Mouse (Mus musculus): ENCODE data around the gene Zfp410. TPM values are rescaled to one million over a fixed set of nuclear protein-coding genes. Genes with fewer than 3 reads are reported as not detected.

Gene Zfp410
- polyA plus RNA-seq, 1 experiment, result 23.5 TPM

GRCm38 (mm10) chr12:84388774-84389400 lies 72.2 kb downstream of the Zfp410 start:
- Histone ChIP-seq H3K79me2 (ENCODE audit: control insufficient read depth, insufficient read depth) (no peaks in the 10 kb centered on the region), H3K27me3 (ENCODE audit: control insufficient read depth, insufficient read depth, insufficient read length) (no peaks in the 10 kb centered on the region), H3K36me3 (ENCODE audit: control insufficient read depth, insufficient read depth) (no peaks in the 10 kb centered on the region), H3K4me3 (ENCODE audit: insufficient read depth, poor library complexity, severe bottlenecking) (no peak overlapping the region), H3ac (ENCODE audit: control insufficient read depth, insufficient read length, low read depth) (no peak overlapping the region), H3K79me3 (ENCODE audit: low read depth) (no peaks in the 10 kb centered on the region)
- TF ChIP-seq MYOG (IDR thresholded peaks at IDR 0.05; ENCODE audit: control insufficient read depth, extremely low read depth, insufficient read length) (no peak), USF1 (IDR thresholded peaks at IDR 0.05; ENCODE audit: low read depth) (no peak), FOSL1 (IDR thresholded peaks at IDR 0.05; ENCODE audit: insufficient read depth, low read length, poor library complexity, severe bottlenecking) (no peak), CTCF (IDR thresholded peaks at IDR 0.05; ENCODE audit: control insufficient read depth, insufficient read depth, insufficient read length) (no peak)

- no peaks in the 10 kb centered on the region for H3K79me3 ChIP-seq (ENCODE audit: low read depth)
- no peaks in the 10 kb centered on the region for H3K79me2 ChIP-seq (ENCODE audit: control insufficient read depth, insufficient read depth)
- H3K27me3 ChIP-seq (ENCODE audit: control insufficient read depth, insufficient read depth, insufficient read length), result no peaks in the 10 kb centered on the region
- TF ChIP-seq CEBPB (IDR thresholded peaks at IDR 0.05; ENCODE audit: low read depth) (no peak), CTCF (IDR thresholded peaks at IDR 0.05; ENCODE audit: control insufficient read depth, insufficient read depth, insufficient read length) (no peak), MAX (IDR thresholded peaks at IDR 0.05) (no peak), USF1 (IDR thresholded peaks at IDR 0.05; ENCODE audit: low read depth) (no peak), MYOD1 (IDR thresholded peaks at IDR 0.05; ENCODE audit: control insufficient read depth, insufficient read length, low read depth) (no peak), FOSL1 (IDR thresholded peaks at IDR 0.05; ENCODE audit: insufficient read depth, low read length, poor library complexity, severe bottlenecking) (no peak), MYOG (IDR thresholded peaks at IDR 0.05; ENCODE audit: control insufficient read depth, extremely low read depth, insufficient read length) (no peak)
- no peak overlapping the region for H3ac ChIP-seq (ENCODE audit: control insufficient read depth, insufficient read length, low read depth)
- H3K36me3 ChIP-seq (ENCODE audit: control insufficient read depth, insufficient read depth), result no peaks in the 10 kb centered on the region
- no peak overlapping the region for H3K4me3 ChIP-seq (ENCODE audit: insufficient read depth, poor library complexity, severe bottlenecking)
Measured at GRCm38 (mm10) chr12:84390336-84390735, 73.7 kb downstream of the Zfp410 start.

- Histone ChIP-seq H3K27me3 (ENCODE audit: control insufficient read depth, insufficient read depth, insufficient read length) (no peaks in the 10 kb centered on the region), H3K4me3 (ENCODE audit: insufficient read depth, poor library complexity, severe bottlenecking) (no peak overlapping the region), H3K79me3 (ENCODE audit: low read depth) (no peaks in the 10 kb centered on the region), H3K79me2 (ENCODE audit: control insufficient read depth, insufficient read depth) (no peaks in the 10 kb centered on the region), H3K36me3 (ENCODE audit: control insufficient read depth, insufficient read depth) (no peaks in the 10 kb centered on the region), H3ac (ENCODE audit: control insufficient read depth, insufficient read length, low read depth) (no peak overlapping the region)
- TF ChIP-seq USF1 (IDR thresholded peaks at IDR 0.05; ENCODE audit: low read depth), result no peak
- TF ChIP-seq CEBPB (IDR thresholded peaks at IDR 0.05; ENCODE audit: low read depth), result no peak
- TF ChIP-seq MAX (IDR thresholded peaks at IDR 0.05), result no peak
- no peak for TF ChIP-seq MYOD1 (IDR thresholded peaks at IDR 0.05; ENCODE audit: control insufficient read depth, insufficient read length, low read depth)
- no peak for TF ChIP-seq FOSL1 (IDR thresholded peaks at IDR 0.05; ENCODE audit: insufficient read depth, low read length, poor library complexity, severe bottlenecking)
- TF ChIP-seq MYOG (IDR thresholded peaks at IDR 0.05; ENCODE audit: control insufficient read depth, extremely low read depth, insufficient read length), result no peak
- no peak for TF ChIP-seq CTCF (IDR thresholded peaks at IDR 0.05; ENCODE audit: control insufficient read depth, insufficient read depth, insufficient read length)
Measured at GRCm38 (mm10) chr12:84392681-84393080, 76.0 kb downstream of the Zfp410 start.

Other genes with a start within 250 kb of the Zfp410 start
- gene Acot5, start 247.5 kb upstream of the Zfp410 start, polyA plus RNA-seq (2012; fragmentation: generic; extraction: Trizol), result not detected
- gene Acot6, start 216.2 kb upstream of the Zfp410 start, polyA plus RNA-seq (2012; fragmentation: generic; extraction: Trizol), result 0.25 TPM
- 4.7 TPM for gene Dnal1, start 202.5 kb upstream of the Zfp410 start, polyA plus RNA-seq (2012; fragmentation: generic; extraction: Trizol)
- 0.46 TPM for gene Pnma1, start 168.4 kb upstream of the Zfp410 start, polyA plus RNA-seq (2012; fragmentation: generic; extraction: Trizol)
- gene Elmsan1, start 98.0 kb upstream of the Zfp410 start, polyA plus RNA-seq (2012; fragmentation: generic; extraction: Trizol), result 6.5 TPM
- 13.3 TPM for gene Ptgr2, start 31.6 kb upstream of the Zfp410 start, polyA plus RNA-seq (2012; fragmentation: generic; extraction: Trizol)
- gene Coq6, start 44.8 kb downstream of the Zfp410 start, polyA plus RNA-seq (2012; fragmentation: generic; extraction: Trizol), result 32.7 TPM
- gene Fam161b, start 45.0 kb downstream of the Zfp410 start, polyA plus RNA-seq (2012; fragmentation: generic; extraction: Trizol), result 0.50 TPM
- gene Entpd5, start 92.2 kb downstream of the Zfp410 start, polyA plus RNA-seq (2012; fragmentation: generic; extraction: Trizol), result 4.5 TPM
- gene Bbof1, start 92.2 kb downstream of the Zfp410 start, polyA plus RNA-seq (2012; fragmentation: generic; extraction: Trizol), result 0.25 TPM
- 3.0 TPM for gene Rnf113a2, start 100.3 kb downstream of the Zfp410 start, polyA plus RNA-seq (2012; fragmentation: generic; extraction: Trizol)
- gene Aldh6a1, start 134.2 kb downstream of the Zfp410 start, polyA plus RNA-seq (2012; fragmentation: generic; extraction: Trizol), result 0.47 TPM
- 2.8 TPM for gene Lin52, start 134.6 kb downstream of the Zfp410 start, polyA plus RNA-seq (2012; fragmentation: generic; extraction: Trizol)

All from C2C12 (cell line).